Mouse (Mus musculus) thymus, postnatal 0 days (tissue): Measurements from ENCODE around the gene Dock10. TPM values are rescaled to one million over a fixed set of nuclear protein-coding genes. Genes with fewer than 3 reads are reported as not detected.

ENCODE experiments used
- DNase-seq: peaks from one replicate; pipeline ENCODE4 v3.0.0-alpha.2; 2015; ENCODE audit warnings: low spot score
- polyA plus RNA-seq: library from polyadenylated mRNA; unstranded; fragments of >200 nt; fragmentation: Nextera tagmentation; extraction: Ambion mirVana; gene quantifications from 2 replicates; pipeline ENCODE4 v1.2.1, GENCODE M21; 2015

The Dock10 gene
- polyA plus RNA-seq, 1 experiment from 2014 or later: 28.5 TPM

DNA sequence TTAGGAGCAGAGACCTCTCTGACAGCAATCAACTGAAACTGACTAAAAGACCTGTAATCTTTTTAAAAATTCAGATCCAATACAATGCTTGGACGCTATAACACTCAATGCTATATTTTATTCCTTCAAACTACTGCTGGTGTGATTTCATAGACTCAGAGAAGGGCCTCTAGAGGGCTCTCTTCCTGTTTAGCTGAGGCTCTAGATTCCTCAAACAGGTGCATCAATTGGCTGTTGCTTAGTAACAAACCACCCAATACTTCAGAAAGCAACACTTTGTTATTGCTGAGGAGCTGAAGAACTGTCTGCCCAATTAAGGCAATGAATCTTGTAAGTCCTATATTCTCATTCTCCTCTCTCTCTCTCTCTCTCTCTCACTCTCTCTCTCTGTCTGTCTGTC, 30.1 kb downstream of the Dock10 start:
- DNase-seq: peak; percentile 79

DNA sequence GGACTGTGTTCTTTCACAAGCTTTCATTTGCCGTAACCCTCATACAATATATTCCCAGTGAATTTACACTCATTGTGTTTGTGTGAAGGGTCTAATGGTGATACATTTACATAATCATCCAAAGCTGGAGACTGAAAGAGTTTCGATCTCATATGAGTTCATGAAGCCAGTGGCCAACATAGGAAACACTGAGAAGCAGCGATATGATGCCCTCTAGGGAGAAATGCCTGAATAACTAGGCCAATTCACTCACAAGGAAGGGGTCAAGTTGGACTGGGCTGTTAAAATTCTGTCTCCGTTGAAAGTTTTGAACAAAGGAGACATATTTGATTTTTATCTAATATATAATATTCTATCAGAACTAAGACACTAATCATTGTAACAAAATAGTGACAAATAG, 30.9 kb downstream of the Dock10 start:
- no peak for DNase-seq

DNA sequence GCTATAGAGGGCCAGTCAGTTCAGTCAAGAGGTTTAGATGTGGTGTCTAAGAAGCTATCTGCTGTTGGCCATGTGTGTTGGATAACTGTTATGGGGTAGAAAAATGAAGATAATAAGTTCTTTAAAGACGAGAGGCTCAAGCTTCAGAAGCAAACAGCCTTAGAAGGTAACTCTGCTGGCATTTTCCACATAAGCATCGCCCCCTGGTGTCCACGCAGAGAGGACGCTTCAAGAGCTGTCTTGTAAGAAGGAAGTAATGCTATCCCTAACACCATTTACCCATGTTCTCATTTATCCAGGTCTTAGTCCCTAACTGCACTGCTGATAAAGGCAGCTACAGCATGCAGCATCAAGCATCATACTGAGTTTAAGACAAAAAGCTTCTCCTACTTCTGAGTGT, 35.7 kb downstream of the Dock10 start:
- peak; percentile 79 for DNase-seq

DNA sequence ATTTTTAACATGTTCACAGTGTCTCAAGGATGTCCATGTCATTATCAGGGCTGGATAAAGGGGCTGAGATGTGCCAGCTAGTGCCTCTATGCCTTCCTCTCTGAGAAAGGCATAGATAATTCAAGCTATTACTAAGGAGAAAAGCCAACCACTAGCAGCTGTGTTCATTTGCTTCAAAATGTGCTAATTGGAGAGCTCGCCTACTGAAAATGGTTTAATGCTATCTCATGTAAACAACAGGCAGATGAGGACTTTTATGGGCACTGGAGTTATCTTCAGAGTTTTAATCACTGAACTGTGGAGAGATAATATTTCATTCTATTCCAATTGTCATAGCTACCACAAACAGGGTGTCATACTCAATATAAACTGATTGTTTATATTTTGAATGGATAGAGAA, 36.3 kb downstream of the Dock10 start:
- no peak for DNase-seq

DNA sequence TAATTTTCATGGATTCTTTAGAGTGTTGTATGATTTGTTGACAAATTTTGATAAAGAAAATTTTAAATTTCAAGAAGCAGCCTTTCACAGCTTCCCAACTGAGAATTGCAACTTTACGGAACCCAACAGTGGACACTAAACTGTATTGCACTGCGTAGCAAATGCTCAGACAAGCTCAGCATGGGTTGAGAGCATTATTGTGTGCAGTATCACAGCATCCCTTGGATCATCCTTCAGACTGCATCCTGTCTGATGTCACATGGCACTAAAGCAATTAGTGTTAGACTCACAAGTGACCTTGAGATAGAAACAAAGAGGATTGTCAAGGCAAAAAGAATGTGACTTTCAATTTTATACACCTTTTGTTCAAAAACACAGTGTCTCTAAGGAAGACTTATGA, 37.1 kb downstream of the Dock10 start:
- DNase-seq: no peak

DNA sequence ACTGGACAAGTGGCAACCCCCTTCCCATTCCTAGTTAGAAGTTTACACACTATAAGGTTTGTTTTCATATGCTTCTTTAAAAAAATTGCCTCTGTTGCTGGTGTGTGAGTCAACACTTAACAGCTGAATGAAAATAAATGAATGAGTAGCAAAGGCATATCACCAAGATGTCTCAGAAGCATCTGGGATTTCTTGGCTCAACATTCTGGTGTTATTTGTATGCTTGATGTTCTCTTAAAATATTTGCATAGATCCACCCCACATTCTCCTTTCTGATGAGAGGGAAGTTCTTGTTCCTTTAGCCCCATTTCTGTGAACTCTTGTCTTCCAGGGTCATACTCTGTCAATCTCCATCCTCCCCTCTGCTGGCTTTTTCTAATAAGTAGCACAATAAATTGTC, 38.2 kb downstream of the Dock10 start:
- no peak for DNase-seq

DNA sequence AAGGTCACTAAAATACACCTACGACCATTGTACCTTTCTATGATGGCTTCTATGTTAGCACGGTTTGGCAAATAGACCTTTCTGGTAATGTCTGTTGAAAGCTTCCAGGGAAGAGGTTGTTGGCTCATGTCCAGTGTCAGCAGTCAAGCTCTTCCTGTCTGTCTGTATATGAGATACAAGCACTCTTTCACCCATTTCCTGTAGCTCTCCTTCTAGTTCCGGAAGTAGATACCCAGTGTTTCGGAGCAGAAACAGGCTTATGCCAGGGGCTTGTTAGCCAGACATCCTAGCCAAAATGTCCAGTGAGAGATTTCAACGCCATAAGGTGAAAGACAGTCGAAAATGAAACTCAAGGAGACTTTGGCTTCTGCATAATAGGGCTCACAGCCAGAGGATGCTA, 38.9 kb downstream of the Dock10 start:
- DNase-seq: no peak

DNA sequence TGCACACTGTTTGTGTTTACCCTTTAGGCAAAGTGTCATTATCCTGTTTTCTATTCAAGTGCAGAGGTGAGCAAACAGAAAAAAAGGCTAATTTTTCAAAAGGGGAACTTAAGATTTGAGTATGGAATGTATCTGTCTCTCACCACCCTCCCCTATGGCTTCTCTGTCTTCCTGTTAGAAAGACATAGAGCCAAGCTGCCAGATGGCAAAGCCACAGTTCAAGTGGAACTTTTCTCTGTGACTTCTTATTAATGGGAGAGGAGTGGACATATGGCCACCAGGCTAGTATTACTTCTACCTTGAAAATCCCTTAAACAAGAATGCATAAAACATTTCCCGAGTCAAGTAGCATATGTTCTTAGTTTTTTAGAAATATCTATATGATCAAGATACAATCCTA, 39.7 kb downstream of the Dock10 start:
- no peak for DNase-seq

DNA sequence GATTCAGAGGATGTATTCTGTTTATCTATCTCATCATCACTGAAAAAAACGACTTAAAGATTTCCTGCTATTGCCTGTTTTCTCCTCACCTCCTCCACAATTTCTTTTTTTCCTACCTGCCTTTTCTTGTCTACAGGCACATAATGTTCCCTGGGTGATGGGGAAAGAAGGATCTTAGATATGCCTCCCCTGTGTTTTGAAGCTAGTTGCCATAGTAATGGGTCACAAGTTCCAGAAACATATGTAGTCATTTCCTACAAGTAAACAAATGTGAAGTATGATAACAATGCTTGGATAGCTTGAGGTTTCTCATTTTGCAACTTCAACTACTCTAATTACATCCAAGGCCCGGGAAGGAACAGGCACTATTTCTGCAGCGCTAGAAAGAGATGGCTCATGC, 42.4 kb downstream of the Dock10 start:
- DNase-seq: no peak

DNA sequence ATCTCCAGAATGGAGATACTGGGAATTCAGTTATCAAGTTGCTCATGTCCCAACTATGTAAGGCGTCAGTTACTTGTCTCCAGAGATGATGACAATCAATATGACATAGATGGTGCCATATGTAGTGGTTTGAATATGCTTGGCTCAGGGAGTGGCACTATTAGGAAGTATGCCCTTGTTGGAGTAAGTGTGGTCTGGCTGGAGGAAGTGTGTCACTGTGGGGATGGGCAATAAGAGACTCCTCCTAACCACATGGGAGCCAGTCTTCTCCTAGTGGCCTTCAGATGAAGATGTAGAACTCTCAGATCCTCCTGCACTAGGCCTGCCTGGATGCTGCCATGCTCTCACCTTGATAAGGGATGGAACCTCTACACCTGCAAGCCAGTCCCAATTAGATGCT, 44.4 kb downstream of the Dock10 start:
- no peak for DNase-seq

DNA sequence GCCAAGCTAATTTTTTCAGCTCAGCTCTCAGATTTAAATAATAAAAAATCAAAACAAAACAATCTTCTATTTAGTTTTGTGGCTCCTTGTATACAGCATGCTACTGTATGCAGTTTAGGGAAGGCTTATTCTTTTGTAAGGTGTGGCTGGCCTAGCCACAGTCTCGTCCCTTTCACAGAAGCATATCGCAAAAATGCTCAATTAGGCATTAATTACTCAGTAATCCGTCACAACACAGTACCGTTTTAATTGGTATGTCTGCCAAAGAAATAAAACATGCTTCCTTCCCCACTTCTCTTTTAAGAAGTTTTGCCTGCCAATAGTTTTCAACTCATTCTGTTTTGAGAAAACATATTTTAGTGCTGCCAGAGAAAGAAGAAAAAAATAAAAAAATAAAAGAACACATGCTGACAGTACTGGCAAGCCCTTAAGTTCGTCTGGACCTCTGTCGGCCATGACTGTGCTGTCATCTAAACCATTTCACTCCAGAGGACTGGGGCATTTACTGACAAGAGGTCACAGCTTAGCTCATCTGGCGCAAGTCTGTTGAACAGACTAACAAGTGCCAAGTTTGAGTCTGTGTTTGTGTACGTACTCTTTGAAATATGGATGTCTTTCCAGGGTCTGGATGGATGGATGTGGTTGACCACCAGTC, 47.6 kb downstream of the Dock10 start:
- no peak for DNase-seq

DNA sequence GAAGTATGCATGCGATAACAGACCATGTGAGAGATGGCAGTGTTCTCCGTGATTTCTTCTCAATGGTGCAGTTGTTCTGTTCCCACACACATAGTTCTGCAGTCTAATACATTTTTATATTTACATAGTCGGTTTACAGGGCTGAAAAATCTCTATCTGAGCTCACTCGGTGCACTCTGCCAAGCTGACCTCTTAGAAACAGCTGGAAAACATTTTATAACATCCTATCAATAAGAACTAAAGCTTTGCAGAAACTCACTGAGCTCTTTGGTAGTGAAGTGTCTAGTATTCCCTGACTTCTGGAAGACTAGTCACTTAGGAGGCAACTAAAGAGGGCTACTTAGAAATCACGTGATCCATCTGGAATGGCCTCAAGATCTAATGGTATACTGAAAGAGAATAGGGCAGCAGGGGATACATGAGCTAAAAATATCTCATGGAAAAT, 48.2 kb downstream of the Dock10 start:
- no peak for DNase-seq

DNA sequence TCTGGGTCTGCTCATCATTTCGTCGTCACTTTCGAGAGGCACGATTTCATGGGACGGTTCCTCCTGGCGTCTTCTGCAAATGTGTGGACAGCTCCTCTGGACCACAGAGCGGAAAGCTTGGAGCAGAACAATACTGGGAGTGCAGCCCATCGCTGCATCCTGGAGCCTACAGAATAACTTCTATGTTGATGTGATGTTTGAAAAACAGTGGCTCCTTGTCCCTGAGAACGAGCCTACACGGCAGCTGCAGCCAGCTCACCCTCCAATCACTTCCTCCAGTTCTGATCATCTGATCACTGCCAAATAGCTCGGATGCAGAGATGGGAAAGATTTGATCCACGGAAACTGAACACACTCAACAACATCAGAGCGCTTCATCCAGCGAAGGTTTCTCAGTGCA, 49.0 kb downstream of the Dock10 start:
- DNase-seq: no peak

DNA sequence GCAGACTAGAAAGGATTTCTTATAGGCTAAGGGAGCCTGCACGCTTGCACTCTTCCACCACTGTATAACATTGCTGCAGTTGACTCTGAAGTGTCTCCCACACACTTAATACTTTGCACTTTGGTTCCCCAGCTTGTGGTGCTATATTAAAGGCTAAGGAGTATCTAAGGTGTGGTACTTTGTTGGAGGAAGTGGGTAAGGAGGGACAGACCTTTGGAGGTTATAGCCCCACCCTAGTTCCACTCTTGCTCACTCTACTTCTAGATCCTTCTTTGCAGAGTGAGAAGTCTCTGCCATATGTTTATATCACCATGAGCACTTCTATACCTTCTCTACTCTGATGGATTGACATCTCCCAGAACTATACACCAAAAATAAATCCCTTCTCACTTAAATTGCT, 55.0 kb downstream of the Dock10 start:
- no peak for DNase-seq

DNA sequence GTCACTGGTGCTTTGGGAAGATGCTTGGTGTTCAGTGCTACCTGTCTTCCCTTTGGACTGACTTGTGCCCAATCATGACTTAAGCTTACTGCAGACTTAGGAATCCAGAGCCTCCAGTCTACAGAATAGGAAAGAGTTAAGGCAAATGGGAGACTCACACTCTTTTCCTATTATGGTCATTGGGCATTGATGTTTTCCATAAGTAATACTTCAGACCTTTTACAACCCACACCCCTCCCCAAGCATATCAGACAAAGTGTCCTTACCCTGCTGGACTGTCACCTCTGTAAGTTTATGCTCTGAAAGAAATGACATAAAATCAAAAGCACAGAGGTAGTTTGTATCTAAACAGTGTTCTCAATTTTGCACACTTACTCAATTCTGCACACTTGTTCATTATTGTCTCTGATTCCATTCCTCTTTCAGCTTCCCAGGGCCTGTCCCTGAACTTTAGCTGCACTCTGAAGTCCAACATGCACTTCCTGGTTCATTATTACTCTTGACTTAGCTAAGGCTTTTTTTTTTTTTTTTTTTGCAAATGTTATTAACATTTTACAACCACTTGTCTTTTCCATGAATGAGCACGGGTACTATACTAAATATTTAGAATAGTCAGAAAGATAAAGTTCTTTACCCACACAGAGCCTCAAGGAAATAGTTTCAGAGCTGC, 82.2 kb downstream of the Dock10 start:
- no peak for DNase-seq

DNA sequence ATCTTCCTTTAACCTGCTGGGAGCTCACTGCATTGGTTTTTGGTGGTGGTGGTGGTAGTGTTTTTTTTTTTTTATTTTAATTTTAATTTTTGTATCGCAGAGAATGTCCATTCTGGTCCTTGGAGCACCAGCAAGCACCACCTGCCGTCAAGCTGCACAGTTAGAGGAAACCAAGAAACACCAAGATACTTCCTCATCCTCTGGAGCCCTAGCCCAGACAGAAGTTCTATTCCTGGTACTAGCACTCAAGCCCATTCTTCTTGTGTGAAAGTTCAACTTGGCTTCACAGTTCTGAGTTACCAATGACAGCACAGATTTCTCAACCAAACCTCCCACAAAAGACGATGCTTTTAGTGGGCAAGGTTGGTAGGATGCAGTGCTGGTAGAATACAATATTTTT, 86.6 kb downstream of the Dock10 start:
- DNase-seq: no peak

DNA sequence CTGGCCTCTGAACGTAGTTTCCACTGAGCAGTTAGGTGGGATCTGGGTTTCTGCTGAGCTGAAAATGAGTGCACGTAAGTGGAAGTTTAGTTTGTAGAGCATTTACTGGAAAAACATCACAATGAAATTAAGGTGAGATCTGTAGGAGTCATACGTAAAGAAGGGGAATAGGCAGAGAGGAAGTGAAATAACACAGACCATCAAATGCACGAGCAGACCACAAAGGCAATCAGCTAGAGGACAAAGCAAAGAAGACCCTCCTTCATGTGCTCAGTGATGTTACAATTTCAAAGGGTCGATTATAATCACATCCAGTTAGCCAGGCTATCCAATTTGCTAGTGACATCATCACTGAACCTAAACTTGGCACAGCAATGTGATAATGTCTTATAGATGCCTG, 87.3 kb downstream of the Dock10 start:
- no peak for DNase-seq

DNA sequence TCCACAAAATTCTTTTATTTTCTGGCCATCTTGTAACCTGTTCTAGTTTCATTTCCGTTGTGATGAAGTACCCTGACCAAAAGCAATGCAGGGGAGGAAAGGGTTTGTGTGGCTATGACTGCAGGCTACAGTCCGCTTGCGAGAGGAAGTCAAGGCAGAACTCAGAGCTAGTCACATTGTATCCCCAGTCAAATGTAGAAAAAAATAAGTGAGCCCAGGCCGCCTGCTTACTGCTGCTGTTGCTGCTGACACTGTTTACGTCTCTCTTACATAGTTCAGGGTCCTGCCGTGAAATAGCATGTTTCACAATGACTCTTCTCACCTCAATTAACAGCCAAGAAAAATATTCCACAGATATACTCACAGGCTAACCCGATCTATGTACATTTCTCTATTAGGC, 87.9 kb downstream of the Dock10 start:
- peak; percentile 34 for DNase-seq

DNA sequence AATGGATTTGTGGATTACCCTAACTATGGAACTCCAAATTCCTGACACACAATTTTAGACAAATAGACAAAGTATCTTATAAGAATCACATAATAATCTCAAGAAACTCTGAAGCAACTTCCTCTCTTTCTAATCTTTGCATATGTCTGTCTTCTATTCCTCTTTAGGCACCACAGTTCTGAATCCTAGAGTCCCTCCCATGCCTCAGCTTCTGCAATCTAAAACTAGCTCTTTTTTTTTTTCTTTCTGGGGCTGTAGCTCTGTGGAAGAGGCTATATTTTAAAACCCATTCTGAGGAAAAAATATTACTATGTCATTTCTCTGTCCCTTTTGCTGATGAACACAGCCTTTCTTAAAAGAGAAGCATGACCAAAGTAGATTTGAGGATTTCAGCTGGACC, 92.6 kb downstream of the Dock10 start:
- DNase-seq: no peak

DNA sequence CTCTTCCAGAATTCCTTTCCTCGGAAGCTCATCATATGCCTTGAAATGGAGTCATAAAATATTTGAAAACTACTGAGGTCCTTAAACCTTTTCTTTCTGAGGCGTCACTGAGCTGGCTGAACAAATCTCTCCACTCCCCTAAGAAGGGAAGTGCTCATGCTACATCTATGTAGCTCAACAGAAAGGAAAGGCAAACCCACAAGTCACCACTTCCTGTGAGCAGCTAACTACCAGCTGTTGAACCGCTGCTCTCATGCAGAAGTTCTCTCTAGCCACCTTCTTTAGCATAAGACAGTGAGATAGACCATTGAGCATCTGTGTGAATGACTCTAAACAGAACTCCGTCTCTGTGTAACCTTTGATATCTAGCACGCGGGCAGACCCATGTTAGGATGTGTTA, 93.2 kb downstream of the Dock10 start:
- peak; percentile 93 for DNase-seq

DNA sequence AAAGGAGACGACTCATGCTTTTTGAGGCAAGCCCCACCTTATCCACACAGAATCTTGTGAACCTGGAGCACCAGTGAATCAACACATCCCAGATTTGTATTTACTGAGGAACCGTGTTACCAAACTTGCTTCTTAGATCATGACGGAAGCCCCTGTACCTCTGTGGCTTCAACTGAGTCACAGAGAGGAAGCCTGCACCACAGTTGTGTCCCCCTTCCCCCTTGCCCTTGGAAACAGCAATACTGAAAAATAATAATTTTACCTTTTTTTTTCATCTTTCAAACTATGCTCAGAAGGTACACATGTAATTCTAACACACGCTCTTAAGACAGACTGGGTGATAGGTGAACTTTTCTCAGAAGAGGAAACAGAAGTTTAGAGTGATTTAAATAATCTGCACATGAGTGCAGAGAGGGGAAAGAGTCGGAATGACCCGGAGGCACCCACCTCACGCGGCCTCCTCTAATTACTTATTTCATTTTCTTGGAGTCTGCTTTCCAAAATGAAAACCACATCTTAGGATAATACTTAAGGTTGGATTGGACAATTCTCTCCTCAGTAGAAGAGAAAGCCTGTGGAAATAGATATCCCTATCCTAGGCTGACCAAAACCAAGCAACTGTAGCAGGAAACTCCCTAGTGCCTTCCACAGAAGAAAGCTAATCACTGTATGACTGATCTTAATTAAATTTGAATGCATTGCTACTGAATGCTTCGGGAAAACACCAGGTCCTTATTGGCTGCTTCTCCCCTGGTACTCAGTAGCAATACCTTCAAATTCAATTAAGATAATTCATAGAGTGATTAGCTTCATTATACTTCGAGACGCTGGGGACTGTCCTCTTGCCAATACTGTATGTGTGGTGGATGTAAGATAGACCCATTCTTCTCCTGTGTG, 96.6 kb downstream of the Dock10 start:
- no peak for DNase-seq

DNA sequence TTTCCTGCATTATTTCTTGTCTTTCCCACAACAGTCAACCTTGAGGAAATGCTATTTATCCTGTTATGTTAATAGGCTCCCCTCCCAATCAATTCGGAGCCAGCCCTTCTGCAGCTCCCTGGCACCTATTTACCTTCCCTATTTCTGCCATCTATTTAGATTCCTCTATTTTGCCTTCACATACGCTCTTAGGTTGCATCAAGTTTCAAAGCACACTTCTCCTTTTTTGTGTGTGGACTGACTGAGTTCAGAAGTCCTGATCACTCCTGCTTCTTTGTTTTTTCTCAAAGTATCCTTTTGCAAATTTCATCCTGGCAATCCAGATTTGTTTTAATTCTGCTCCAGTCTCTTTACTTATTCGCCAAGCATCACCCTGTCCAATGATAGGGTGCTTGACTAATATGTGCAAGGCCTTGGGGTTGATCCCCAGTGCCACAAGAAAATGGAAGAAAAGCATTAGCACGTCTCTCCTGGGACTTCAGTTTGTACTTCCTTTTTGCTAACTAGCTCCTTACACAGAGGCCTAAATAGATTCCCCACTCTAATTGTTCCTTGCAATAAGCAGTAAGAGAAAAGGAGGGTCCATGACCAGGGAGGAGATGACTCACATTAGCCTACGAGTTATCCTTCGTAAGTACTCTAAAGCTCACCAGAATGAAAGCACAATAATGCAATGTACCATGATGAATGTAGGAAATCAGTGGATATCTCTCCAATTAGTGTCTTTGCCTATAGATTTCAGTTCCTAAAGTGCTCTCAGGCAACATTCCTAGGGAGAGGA, 98.7 kb downstream of the Dock10 start:
- no peak for DNase-seq
